Mouse (Mus musculus) induced T-regulatory cell, adult 2 months (primary cell): ENCODE data around the gene Hdac9.

Source experiments
- DNase-seq: peaks from one replicate; pipeline ENCODE4 v3.0.0-alpha.2; 2012; ENCODE audit warnings: low read depth

The Hdac9 gene

GRCm38 (mm10) chr12:34916995-34917394, at the start of gene Hdac9:
Gene Hdac9, minus strand, starts transcription at chr12:34917095.
- no peak for DNase-seq

- peak; percentile 37 for DNase-seq
Measured at GRCm38 (mm10) chr12:34949066-34949706, 32.3 kb upstream of the Hdac9 start.

- peak; percentile 61 for DNase-seq
Measured at GRCm38 (mm10) chr12:34937918-34938317, 21.0 kb upstream of the Hdac9 start.

- no peak for DNase-seq
Measured at GRCm38 (mm10) chr12:34908008-34908407, 8.9 kb downstream of the Hdac9 start.

GRCm38 (mm10) chr12:34907506-34907850, 9.4 kb downstream of the Hdac9 start:
- peak; percentile 2 for DNase-seq

- peak; percentile 10 for DNase-seq
Measured at GRCm38 (mm10) chr12:34906704-34907505, 10.0 kb downstream of the Hdac9 start.

- no peak for DNase-seq
Measured at GRCm38 (mm10) chr12:34906376-34906703, 10.6 kb downstream of the Hdac9 start.

GRCm38 (mm10) chr12:34900241-34900640, 16.7 kb downstream of the Hdac9 start:
- no peak for DNase-seq

- no peak for DNase-seq
Measured at GRCm38 (mm10) chr12:34894867-34895266, 22.0 kb downstream of the Hdac9 start.

GRCm38 (mm10) chr12:34888694-34889093, 28.2 kb downstream of the Hdac9 start:
- no peak for DNase-seq

GRCm38 (mm10) chr12:34874926-34875325, 42.0 kb downstream of the Hdac9 start:
- DNase-seq = no peak

GRCm38 (mm10) chr12:34871028-34871427, 45.9 kb downstream of the Hdac9 start:
- no peak for DNase-seq

GRCm38 (mm10) chr12:34841196-34841595, 75.7 kb downstream of the Hdac9 start:
- no peak for DNase-seq

GRCm38 (mm10) chr12:34837318-34837717, 79.6 kb downstream of the Hdac9 start:
- no peak for DNase-seq

- DNase-seq = no peak
Measured at GRCm38 (mm10) chr12:34836864-34837263, 80.0 kb downstream of the Hdac9 start.

GRCm38 (mm10) chr12:34836085-34836484, 80.8 kb downstream of the Hdac9 start:
- no peak for DNase-seq

- no peak for DNase-seq
Measured at GRCm38 (mm10) chr12:34835493-34835892, 81.4 kb downstream of the Hdac9 start.

- no peak for DNase-seq
Measured at GRCm38 (mm10) chr12:34828684-34829083, 88.2 kb downstream of the Hdac9 start.

GRCm38 (mm10) chr12:34826931-34827330, 90.0 kb downstream of the Hdac9 start:
- no peak for DNase-seq

- no peak for DNase-seq
Measured at GRCm38 (mm10) chr12:34820229-34820628, 96.7 kb downstream of the Hdac9 start.

- no peak for DNase-seq
Measured at GRCm38 (mm10) chr12:34811673-34812613, 105.0 kb downstream of the Hdac9 start.

GRCm38 (mm10) chr12:34810221-34810620, 106.7 kb downstream of the Hdac9 start:
- DNase-seq = no peak

- peak; percentile 19 for DNase-seq
Measured at GRCm38 (mm10) chr12:34808180-34808579, 108.7 kb downstream of the Hdac9 start.
